Comparison of ENCODE assay signal across 28 mouse cellular contexts in the genomic region with DNA sequence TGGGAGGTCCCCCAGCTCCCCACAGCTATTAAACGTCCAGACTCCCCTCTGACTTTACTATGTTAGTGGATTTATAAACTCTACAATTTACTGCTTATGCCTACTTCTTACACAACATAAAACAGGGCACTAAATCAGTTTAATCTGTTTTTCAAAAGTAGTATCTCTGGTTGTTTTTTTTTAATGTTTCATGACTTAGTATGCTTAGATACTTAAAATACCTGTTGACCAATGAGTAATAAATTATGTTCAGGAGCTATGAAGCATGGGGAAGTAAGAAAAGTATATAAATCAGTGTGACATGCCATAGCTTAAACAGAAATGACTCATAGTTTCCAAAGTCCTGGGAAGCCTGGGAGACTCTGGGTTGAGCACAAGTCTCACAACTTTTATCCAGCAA. TPM values are rescaled to one million over a fixed set of nuclear protein-coding genes. Genes with fewer than 3 reads are reported as not detected.
DNase-seq lines count a peak whose midpoint lies in the region; ATAC-seq and TF ChIP-seq lines count a peak whose summit lies in the region.
"Had no signal": no experiment of that assay in that cellular context is flagged by ENCODE, and none has a peak within 500 bp of the region (broad histone marks: within the 10 kb centered on the region; RNA-seq: fewer than 3 reads in every experiment).

No protein-coding gene starts in this region.

- H3K9ac ChIP-seq in lung, postnatal 0 days (replicated peaks; ENCODE audit: low read depth), result no peak overlapping the region
- H3K9ac ChIP-seq: embryonic facial prominence, embryonic 13.5 days; heart, embryonic 15.5 days; kidney, embryonic 15.5 days; liver, postnatal 0 days; midbrain, embryonic 15.5 days; neural tube, embryonic 15.5 days had no signal

- peak; percentile 8 for DNase-seq in heart, adult 11 months
- DNase-seq in heart, adult 8-10 months (ENCODE audit: low spot score), result no peak
- peak; percentile 7 for DNase-seq in lung, postnatal 0 days (ENCODE audit: low spot score)
- no peak for DNase-seq in lung, postnatal 4 days
- peak; percentile 33 for DNase-seq in gonadal fat pad, adult 2 months (ENCODE audit: low read depth)
- no peak for DNase-seq in testis, postnatal 14 days (ENCODE audit: low spot score)
- no peak for DNase-seq in urinary bladder, adult 18-20 months (ENCODE audit: low spot score in 2 of 2)
- no peak for DNase-seq in gastrocnemius, adult 8-10 months (ENCODE audit: low spot score in 2 of 2)
- DNase-seq: adrenal gland, postnatal 14 days; B cell, adult 2 months; cerebellum, adult 11 months; cerebellum, postnatal 10 days; gastrocnemius, adult 2 months; heart, adult 2 months; heart, postnatal 4 days; liver, postnatal 0 days; lung, postnatal 14 days; spleen, adult 18-20 months; thymus, adult 2 months had no signal

- no peak overlapping the region for H3K4me2 ChIP-seq in lung, postnatal 0 days (replicated peaks; ENCODE audit: low read depth, low read length)
- H3K4me2 ChIP-seq: embryonic facial prominence, embryonic 13.5 days; heart, embryonic 15.5 days; kidney, embryonic 15.5 days; midbrain, embryonic 15.5 days; neural tube, embryonic 15.5 days had no signal

- no peaks in the 10 kb centered on the region for H3K36me3 ChIP-seq in lung, postnatal 0 days (ENCODE audit: insufficient read depth, low read length)
- H3K36me3 ChIP-seq: embryonic facial prominence, embryonic 13.5 days; heart, embryonic 15.5 days; kidney, embryonic 15.5 days; midbrain, embryonic 15.5 days; neural tube, embryonic 15.5 days had no signal

- H3K27me3 ChIP-seq in lung, postnatal 0 days (replicated peaks; ENCODE audit: insufficient read depth, low read length), result no peaks in the 10 kb centered on the region
- H3K27me3 ChIP-seq: embryonic facial prominence, embryonic 13.5 days; heart, embryonic 15.5 days; kidney, embryonic 15.5 days; megakaryocyte, embryonic 14.5 days; midbrain, embryonic 15.5 days; neural tube, embryonic 15.5 days had no signal

- no peak for ATAC-seq in lung, postnatal 0 days
- ATAC-seq: hindbrain, postnatal 0 days; liver, postnatal 0 days; midbrain, embryonic 15.5 days had no signal

- H3K27ac ChIP-seq in lung, postnatal 0 days (ENCODE audit: low read length), result no peak overlapping the region
- H3K27ac ChIP-seq: embryonic facial prominence, embryonic 13.5 days; gastrocnemius, adult 2 months; heart, adult 2 months; heart, embryonic 15.5 days; hindbrain, postnatal 0 days; kidney, embryonic 15.5 days; midbrain, embryonic 15.5 days; neural tube, embryonic 15.5 days had no signal

- H3K9me3 ChIP-seq in lung, postnatal 0 days (ENCODE audit: low read length), result no peaks in the 10 kb centered on the region
- H3K9me3 ChIP-seq: embryonic facial prominence, embryonic 13.5 days; heart, embryonic 15.5 days; kidney, embryonic 15.5 days; megakaryocyte, embryonic 14.5 days; midbrain, embryonic 15.5 days; neural tube, embryonic 15.5 days had no signal

- TF ChIP-seq EP300 in lung, postnatal 0 days (IDR thresholded peaks at IDR 0.05), result no peak

- 67% methylated on average over 1 of the region's 1 CpGs for whole genome bisulfite sequencing in lung, postnatal 0 days

- no peak overlapping the region for H3K4me3 ChIP-seq in lung, postnatal 0 days (ENCODE audit: low read depth, low read length)
- H3K4me3 ChIP-seq: embryonic facial prominence, embryonic 13.5 days; gastrocnemius, adult 2 months; heart, adult 2 months; heart, embryonic 15.5 days; kidney, embryonic 15.5 days; megakaryocyte, embryonic 14.5 days; midbrain, embryonic 15.5 days; neural tube, embryonic 15.5 days had no signal

- TF ChIP-seq CTCF in lung, postnatal 0 days (IDR thresholded peaks at IDR 0.05), result no peak

- H3K4me1 ChIP-seq in lung, postnatal 0 days (ENCODE audit: insufficient read depth, low read depth, low read length), result no peaks in the 10 kb centered on the region
- H3K4me1 ChIP-seq: embryonic facial prominence, embryonic 13.5 days; heart, embryonic 15.5 days; midbrain, embryonic 15.5 days; neural tube, embryonic 15.5 days had no signal

RNA-seq across cellular contexts. Expression of a gene that starts 17.1 kb away (rescaled TPM):
- not detected for total RNA-seq in heart, adult 8-10 months (2022)
- 0.21 and 0.24 TPM in 2 replicates for polyA plus RNA-seq in lung, postnatal 0 days (2015; fragmentation: Nextera tagmentation; extraction: Ambion mirVana)
- polyA plus RNA-seq in gonadal fat pad, adult 2 months (2012; rRNA removed), result not detected in 2 replicates
- total RNA-seq in gastrocnemius, adult 8-10 months (2022), result not detected
- total RNA-seq: adrenal gland, postnatal 14 days; gastrocnemius, adult 2 months; heart, adult 2 months; heart, postnatal 4 days; liver, adult 2 months had no signal
- polyA plus RNA-seq: heart, adult 2 months; liver, adult 2 months; urinary bladder, adult 2 months had no signal

Comparison
In these comparisons a context has a peak if more than half of its experiments do, and no peak if none do; other contexts are left out.
1. DNase-seq: peak in heart, adult 11 months (single experiment), lung, postnatal 0 days (single experiment) and gonadal fat pad, adult 2 months (single experiment); none in heart, adult 8-10 months (single experiment), lung, postnatal 4 days (0 of 2), testis, postnatal 14 days (single experiment), urinary bladder, adult 18-20 months (0 of 2) and gastrocnemius, adult 8-10 months (0 of 2).